Comparison of ENCODE assay signal across 8 mouse cellular contexts in genomic region chr19:10203848-10204615, GRCm38 (mm10). TPM values are rescaled to one million over a fixed set of nuclear protein-coding genes. Genes with fewer than 3 reads are reported as not detected.
A peak's percentile ranks its signal among the peaks of the same experiment; 100 is the strongest.
DNase-seq lines count a peak whose midpoint lies in the region; ATAC-seq and TF ChIP-seq lines count a peak whose summit lies in the region.

Gene Tmem258, plus strand, starts transcription at chr19:10204014.
Gene Fen1, minus strand, starts transcription at chr19:10204169.

- ATAC-seq in heart, embryonic 15.5 days (replicated peaks; ENCODE audit: insufficient number of reproducible peaks, insufficient read depth, low FRiP score, low read depth), result peak; percentile 86
- peak; percentile 85 for ATAC-seq in liver, embryonic 14.5 days (ENCODE audit: insufficient read depth)
- ATAC-seq in neural tube, embryonic 11.5 days (ENCODE audit: insufficient read depth, low FRiP score, low TSS enrichment), result peak; percentile 92
- ATAC-seq in stomach, postnatal 0 days (ENCODE audit: low FRiP score, low TSS enrichment), result peak; percentile 88

- H3K36me3 ChIP-seq in forebrain, embryonic 10.5 days (replicated peaks), result peaks cover 64% of the 10 kb centered on the region
- H3K36me3 ChIP-seq in heart, embryonic 15.5 days, result peaks cover 39% of the 10 kb centered on the region; the same call in 1 of the 2 replicates
- peaks cover 43% of the 10 kb centered on the region for H3K36me3 ChIP-seq in liver, embryonic 14.5 days (replicated peaks; ENCODE audit: control insufficient read depth, insufficient read depth, low read depth)
- peaks cover 10% of the 10 kb centered on the region for H3K36me3 ChIP-seq in neural tube, embryonic 11.5 days (ENCODE audit: control insufficient read depth, insufficient read depth, low read length)
- H3K36me3 ChIP-seq in stomach, postnatal 0 days (ENCODE audit: control insufficient read depth, insufficient read depth, low read length), result peaks cover 14% of the 10 kb centered on the region

- TF ChIP-seq CTCF in liver, embryonic 14.5 days (IDR thresholded peaks at IDR 0.05; ENCODE audit: low read depth), result no peak
- TF ChIP-seq CTCF in stomach, postnatal 0 days (IDR thresholded peaks at IDR 0.05; ENCODE audit: low read depth), result no peak

- peak within 1 kb of the TSS; percentile 77 for H3K4me2 ChIP-seq in heart, embryonic 15.5 days
- peak within 1 kb of the TSS; percentile 99 for H3K4me2 ChIP-seq in liver, embryonic 14.5 days (ENCODE audit: low read depth)
- H3K4me2 ChIP-seq in neural tube, embryonic 11.5 days (ENCODE audit: low read depth), result peak within 1 kb of the TSS; percentile 82
- H3K4me2 ChIP-seq in stomach, postnatal 0 days (replicated peaks; ENCODE audit: low read depth), result peak within 1 kb of the TSS; percentile 87

- H3K27me3 ChIP-seq in forebrain, embryonic 10.5 days (ENCODE audit: poor library complexity, severe bottlenecking), result no peaks in the 10 kb centered on the region
- H3K27me3 ChIP-seq in heart, embryonic 15.5 days, result no peaks in the 10 kb centered on the region
- no peaks in the 10 kb centered on the region for H3K27me3 ChIP-seq in liver, embryonic 14.5 days (ENCODE audit: control insufficient read depth, insufficient read depth, low read length)
- H3K27me3 ChIP-seq in neural tube, embryonic 11.5 days (ENCODE audit: control insufficient read depth, insufficient read depth, low read length), result no peaks in the 10 kb centered on the region
- H3K27me3 ChIP-seq in stomach, postnatal 0 days (ENCODE audit: control insufficient read depth, insufficient read depth, low read length), result no peaks in the 10 kb centered on the region

- H3K9ac ChIP-seq in heart, embryonic 15.5 days, result peak within 1 kb of the TSS; percentile 80
- peak within 1 kb of the TSS; percentile 99 for H3K9ac ChIP-seq in liver, embryonic 14.5 days (replicated peaks)
- H3K9ac ChIP-seq in neural tube, embryonic 11.5 days (ENCODE audit: low read length), result peak within 1 kb of the TSS; percentile 88
- peak within 1 kb of the TSS; percentile 85 for H3K9ac ChIP-seq in stomach, postnatal 0 days (ENCODE audit: low read length)

- peak within 1 kb of the TSS; percentile 98 for H3K4me3 ChIP-seq in forebrain, embryonic 10.5 days
- peak within 1 kb of the TSS; percentile 82 for H3K4me3 ChIP-seq in heart, embryonic 15.5 days
- peak within 1 kb of the TSS; percentile 71 to 99 for H3K4me3 ChIP-seq in liver, embryonic 14.5 days (ENCODE audit: insufficient read depth in 1 of 2, low read depth in 2 of 2, low read length in 2 of 2)
- H3K4me3 ChIP-seq in neural tube, embryonic 11.5 days (ENCODE audit: low read depth, low read length), result peak within 1 kb of the TSS; percentile 92
- peak within 1 kb of the TSS; percentile 84 for H3K4me3 ChIP-seq in stomach, postnatal 0 days (ENCODE audit: low read depth, low read length)

- H3K27ac ChIP-seq in forebrain, embryonic 10.5 days, result peak within 1 kb of the TSS; percentile 98
- H3K27ac ChIP-seq in heart, embryonic 15.5 days, result peak within 1 kb of the TSS; percentile 84
- H3K27ac ChIP-seq in liver, embryonic 14.5 days, result peak within 1 kb of the TSS; percentile 94
- peak within 1 kb of the TSS; percentile 63 for H3K27ac ChIP-seq in neural tube, embryonic 11.5 days (ENCODE audit: low read depth, low read length)
- H3K27ac ChIP-seq in stomach, postnatal 0 days (replicated peaks), result peak within 1 kb of the TSS; percentile 88

- peaks cover 17% of the 10 kb centered on the region for H3K4me1 ChIP-seq in forebrain, embryonic 10.5 days
- peaks cover 15% of the 10 kb centered on the region for H3K4me1 ChIP-seq in heart, embryonic 15.5 days (replicated peaks)
- H3K4me1 ChIP-seq in liver, embryonic 14.5 days (replicated peaks; ENCODE audit: control insufficient read depth in 2 of 2, insufficient read depth in 2 of 2, low read length in 1 of 2), result peaks cover 10 to 12% of the 10 kb centered on the region in 2 experiments
- H3K4me1 ChIP-seq in neural tube, embryonic 11.5 days (ENCODE audit: control insufficient read depth, insufficient read depth, low read length), result peaks cover 13% of the 10 kb centered on the region
- H3K4me1 ChIP-seq in stomach, postnatal 0 days (replicated peaks; ENCODE audit: control insufficient read depth, insufficient read depth), result no peaks in the 10 kb centered on the region

- under 1% methylated on average over 40 of the region's 40 CpGs for WGBS in forebrain, embryonic 10.5 days
- under 1% methylated on average over 40 of the region's 40 CpGs for WGBS in heart, embryonic 15.5 days
- WGBS in liver, embryonic 14.5 days (ENCODE audit: insufficient replicate concordance), result under 1% methylated on average over 40 of the region's 40 CpGs
- under 1% methylated on average over 40 of the region's 40 CpGs for WGBS in neural tube, embryonic 11.5 days
- under 1% methylated on average over 40 of the region's 40 CpGs for WGBS in stomach, postnatal 0 days

- no peak for TF ChIP-seq EP300 in liver, embryonic 14.5 days (IDR thresholded peaks at IDR 0.05; ENCODE audit: low read depth)
- no peak for TF ChIP-seq EP300 in stomach, postnatal 0 days (optimal IDR thresholded peaks at IDR 0.05)

- DNase-seq in CD4-positive, CD25-positive, alpha-beta regulatory T cell, adult 2 months (ENCODE audit: low read depth, low spot score), result peak; percentile 94
- DNase-seq in c-Kit-negative CD71-positive TER-119-positive erythroid progenitor cells, embryonic 14.5 days (ENCODE audit: low read depth, low spot score), result peak; percentile 86
- DNase-seq in forebrain, embryonic 10.5 days (ENCODE audit: extremely low spot score, low spot score), result peak; percentile 93
- DNase-seq in kidney, postnatal 25 days, result peak; percentile 92 to 95
- DNase-seq in liver, embryonic 14.5 days (ENCODE audit: low read depth in 3 of 3, low spot score in 3 of 3), result peak; percentile 80 to 85 (median 81)
- peak; percentile 91 for DNase-seq in neural tube, embryonic 11.5 days (ENCODE audit: low spot score)
- peak; percentile 90 for DNase-seq in stomach, postnatal 0 days (ENCODE audit: low spot score)

- H3K9me3 ChIP-seq in forebrain, embryonic 10.5 days, result no peaks in the 10 kb centered on the region
- H3K9me3 ChIP-seq in heart, embryonic 15.5 days (replicated peaks), result no peaks in the 10 kb centered on the region
- H3K9me3 ChIP-seq in liver, embryonic 14.5 days (ENCODE audit: control insufficient read depth, low read length), result no peaks in the 10 kb centered on the region
- H3K9me3 ChIP-seq in neural tube, embryonic 11.5 days (ENCODE audit: control insufficient read depth, low read length), result no peaks in the 10 kb centered on the region
- no peaks in the 10 kb centered on the region for H3K9me3 ChIP-seq in stomach, postnatal 0 days (ENCODE audit: control insufficient read depth, low read length)

RNA-seq across cellular contexts. Expression of gene Tmem258, which starts in this region (rescaled TPM):
- polyA plus RNA-seq in forebrain, embryonic 10.5 days (2016; fragmentation: Nextera tagmentation; extraction: Ambion mirVana), result 362 and 373 TPM in 2 replicates
- polyA plus RNA-seq in heart, embryonic 15.5 days (2015; fragmentation: Nextera tagmentation; extraction: Ambion mirVana), result 351 and 380 TPM in 2 replicates
- 78.6 and 107 TPM in 2 replicates for polyA plus RNA-seq in liver, embryonic 14.5 days (2012; rRNA removed)
- polyA plus RNA-seq in liver, embryonic 14.5 days (2014; fragmentation: Nextera tagmentation; extraction: Ambion mirVana), result 397 and 402 TPM in 2 replicates
- polyA plus RNA-seq in neural tube, embryonic 11.5 days (2014; fragmentation: Nextera tagmentation; extraction: Ambion mirVana), result 379 and 382 TPM in 2 replicates
- 330 and 370 TPM in 2 replicates for polyA plus RNA-seq in stomach, postnatal 0 days (2015; fragmentation: Nextera tagmentation; extraction: Ambion mirVana)

RNA-seq across cellular contexts. Expression of gene Fen1, which starts in this region (rescaled TPM):
- 215 and 218 TPM in 2 replicates for polyA plus RNA-seq in forebrain, embryonic 10.5 days (2016; fragmentation: Nextera tagmentation; extraction: Ambion mirVana)
- 39.9 and 53.3 TPM in 2 replicates for polyA plus RNA-seq in heart, embryonic 15.5 days (2015; fragmentation: Nextera tagmentation; extraction: Ambion mirVana)
- polyA plus RNA-seq in liver, embryonic 14.5 days (2012; rRNA removed), result 53.1 and 75.8 TPM in 2 replicates
- polyA plus RNA-seq in liver, embryonic 14.5 days (2014; fragmentation: Nextera tagmentation; extraction: Ambion mirVana), result 131 and 145 TPM in 2 replicates
- 106 and 113 TPM in 2 replicates for polyA plus RNA-seq in neural tube, embryonic 11.5 days (2014; fragmentation: Nextera tagmentation; extraction: Ambion mirVana)
- polyA plus RNA-seq in stomach, postnatal 0 days (2015; fragmentation: Nextera tagmentation; extraction: Ambion mirVana), result 27.8 and 29.2 TPM in 2 replicates

Comparison
In these comparisons a context has a peak if more than half of its experiments do, and no peak if none do; other contexts are left out.
1. Peak in every context shown above with its lines: DNase-seq, ATAC-seq, H3K4me3 ChIP-seq and H3K27ac ChIP-seq.